Mouse (Mus musculus) embryonic stem cell, embryonic (primary cell): ENCODE data around the gene Hook2.

Experiments
- CTCF ChIA-PET, 4 experiments: fragments of 300-600 bp in 2 of 4; fragments of 350-600 bp in 2 of 4; sonication (Branson Sonifier 250); formaldehyde crosslinking; loops; one replicate each; lab custom pipeline; 2022; ENCODE audit warnings: inconsistent platforms in 2 of 4; lab: Charles Lee
- POLR2A ChIA-PET, 4 experiments: fragments of 300-600 bp in 2 of 4; fragments of 350-600 bp in 2 of 4; sonication (Branson Sonifier 250); formaldehyde crosslinking; loops; one replicate each; lab custom pipeline; 2022; ENCODE audit warnings: antibody characterized with exemption in 4 of 4, inconsistent platforms in 1 of 4; lab: Charles Lee

The Hook2 gene

GRCm38 (mm10) chr8:84978248-84978940 lies 12.0 kb upstream of the Hook2 start, which contains the start of gene Junb:
Gene Junb (minus strand): TSS chr8:84978718.
- ChIA-PET CTCF (interaction anchor here (0.6 to 10.4 kb wide), 16 partner anchors 9 to 1104 kb away, joined by 3 to 250 read pairs (median 6); partner anchors contain the start of genes Hook2 (in 2 of the 4) and Tnpo2 (in 1 of the 4)), POLR2A (interaction anchor here (0.5 to 30.0 kb wide), 67 partner anchors 6 to 1392 kb away, joined by 3 to 992 read pairs (median 9); partner anchors contain the start of genes Dhps (in 4 of the 4), Asna1 (in 3 of the 4), Calr (in 3 of the 4) and Gm49661 (in 3 of the 4))

DNA sequence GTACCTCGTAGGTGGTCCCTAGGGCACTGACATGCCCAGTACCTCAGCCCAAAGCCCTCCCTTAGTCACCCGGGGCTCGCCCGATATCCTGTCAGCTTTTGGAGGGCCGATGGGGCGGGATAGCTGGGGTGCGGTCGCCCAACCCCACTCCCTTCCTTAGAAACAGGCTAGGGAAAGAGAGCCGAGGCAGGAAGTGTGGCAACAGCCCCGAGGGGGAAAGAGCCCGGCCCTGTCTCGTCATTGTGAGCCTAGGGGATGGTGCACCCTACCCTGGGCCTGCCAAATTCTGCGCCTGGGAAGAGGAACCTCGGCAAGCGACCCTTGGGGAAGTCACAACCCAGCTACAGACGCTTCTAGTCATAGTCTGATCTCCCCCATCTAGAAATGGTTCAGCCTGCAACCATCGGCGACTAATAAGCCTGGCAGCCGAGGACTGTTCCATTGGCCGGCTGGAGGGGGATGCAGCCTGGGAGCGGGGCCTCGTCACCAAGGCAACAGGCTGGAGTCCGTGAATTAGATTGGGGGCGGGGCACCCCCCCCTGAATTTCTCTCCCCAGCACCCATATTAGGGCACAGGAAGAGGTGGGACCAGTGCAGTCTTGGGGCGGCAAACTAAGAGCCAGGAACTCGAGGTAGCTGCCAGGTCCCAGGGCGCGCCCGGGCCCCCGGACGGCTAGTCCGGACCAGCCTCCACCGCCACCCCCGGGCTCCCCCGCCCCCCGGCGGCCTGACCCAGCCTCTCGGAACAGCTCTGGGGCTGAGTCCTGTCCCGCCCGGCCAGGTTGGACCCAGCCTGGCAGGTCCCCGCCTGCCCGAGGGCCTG lies 10.6 kb upstream of the Hook2 start:
- POLR2A ChIA-PET, result interaction anchor here (0.6 to 30.0 kb wide), 47 partner anchors 6 to 568 kb away, joined by 3 to 992 read pairs (median 9); partner anchors contain the start of genes Asna1 (in 3 of the 4), Dhps (in 3 of the 4), Gm49661 (in 3 of the 4) and Hook2 (in 3 of the 4)
- CTCF ChIA-PET, result interaction anchor here in 3 of 4 experiments (0.7 to 10.4 kb wide), 10 partner anchors 8 to 96 kb away, joined by 3 to 250 read pairs (median 6); partner anchors contain the start of genes Hook2 (in 2 of the 3) and Tnpo2 (in 1 of the 3)

- POLR2A ChIA-PET, result interaction anchor here (0.6 to 30.0 kb wide), 42 partner anchors 5 to 1094 kb away, joined by 3 to 992 read pairs (median 7); partner anchors contain the start of genes Dhps (in 3 of the 4), Hook2 (in 3 of the 4), Asna1 (in 2 of the 4) and Gm49661 (in 2 of the 4)
- CTCF ChIA-PET, result interaction anchor here in 3 of 4 experiments (0.7 to 10.4 kb wide), 8 partner anchors 7 to 78 kb away, joined by 3 to 250 read pairs (median 6); partner anchors contain the start of genes Hook2 (in 2 of the 3), Dnase2a (in 1 of the 3) and Tnpo2 (in 1 of the 3)
These were observed 9.6 kb upstream of the Hook2 start for GRCm38 (mm10) chr8:84980622-84981358.

DNA sequence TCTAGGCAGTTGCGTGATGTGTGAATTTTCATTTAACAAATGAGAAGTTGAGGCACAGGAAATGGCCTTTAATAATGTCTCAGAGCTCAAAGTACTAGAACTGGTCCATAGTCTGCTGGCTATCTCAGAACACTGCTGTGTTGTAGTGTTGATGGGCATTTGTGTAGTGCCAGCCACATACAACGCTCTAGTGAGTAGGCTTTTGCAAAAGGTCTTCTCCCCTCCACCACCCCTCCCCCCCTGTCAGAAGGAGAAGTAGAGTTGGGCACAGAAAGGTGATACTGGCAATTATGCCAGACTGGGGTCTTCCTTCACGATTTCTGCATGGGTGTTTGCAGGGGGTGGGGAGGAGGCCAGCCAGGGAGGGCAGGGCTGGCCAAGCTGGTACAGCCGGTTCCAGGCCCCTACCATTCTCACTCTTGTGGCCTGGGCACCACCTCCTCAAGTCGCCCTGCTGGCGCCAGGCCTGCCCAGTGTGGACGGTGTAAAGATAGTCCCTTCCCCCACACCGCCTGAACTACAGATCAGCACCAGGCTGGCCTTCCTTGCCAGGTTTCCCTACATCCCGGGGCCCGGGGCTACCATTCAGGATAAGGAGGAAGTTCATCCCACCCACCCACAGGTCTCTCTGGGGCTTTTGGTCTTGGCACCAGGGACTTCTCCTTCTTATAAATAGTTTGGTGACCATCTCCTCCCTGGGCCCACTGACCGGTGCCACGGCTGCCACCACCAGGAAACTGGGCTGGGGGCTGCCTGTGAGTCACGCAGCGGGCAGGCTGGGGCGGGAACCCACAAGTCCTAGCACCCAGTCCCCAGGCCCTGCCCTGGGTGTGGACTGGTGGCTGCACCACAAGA lies 8.5 kb upstream of the Hook2 start:
- POLR2A ChIA-PET, result interaction anchor here in 3 of 4 experiments (0.5 to 30.0 kb wide), 20 partner anchors 4 to 1095 kb away, joined by 3 to 992 read pairs (median 18); partner anchors contain the start of genes Hook2 (in 3 of the 3), Asna1 (in 2 of the 3), Dhps (in 2 of the 3) and Gm49661 (in 2 of the 3)

GRCm38 (mm10) chr8:84982499-84983011 lies 7.8 kb upstream of the Hook2 start:
- ChIA-PET CTCF (no interaction called here), POLR2A (interaction anchor here in 3 of 4 experiments (0.5 to 30.0 kb wide), 11 partner anchors 3 to 290 kb away, joined by 3 to 992 read pairs (median 114); partner anchors contain the start of genes Gm49661 (in 2 of the 3), Junb (in 2 of the 3), Prdx2 (in 2 of the 3) and Rnaseh2a (in 2 of the 3))

More for the DNA sequence above, 8.5 kb upstream of the Hook2 start:
- CTCF ChIA-PET, result interaction anchor here in 2 of 4 experiments (10.2 to 10.4 kb wide), 2 partner anchors 6 to 7 kb away, joined by 176 to 250 read pairs; partner anchors contain the start of gene Hook2 (in 2 of the 2)

- ChIA-PET POLR2A (interaction anchor here in 3 of 4 experiments (0.6 to 30.0 kb wide), 24 partner anchors 1 to 778 kb away, joined by 3 to 992 read pairs (median 5); partner anchors contain the start of genes Junb (in 3 of the 3), Dhps (in 2 of the 3), Gm49661 (in 2 of the 3) and Prdx2 (in 2 of the 3)), CTCF (interaction anchor here (0.6 to 6.5 kb wide), 8 partner anchors 8 to 56 kb away, joined by 3 to 176 read pairs (median 4); partner anchors contain the start of gene Junb (in 1 of the 4))
These were observed 5.9 kb upstream of the Hook2 start for GRCm38 (mm10) chr8:84984294-84985048.

GRCm38 (mm10) chr8:84985049-84985683 lies 5.2 kb upstream of the Hook2 start:
- POLR2A ChIA-PET, result interaction anchor here (0.5 to 30.0 kb wide), 32 partner anchors 0 to 488 kb away, joined by 3 to 992 read pairs (median 5); partner anchors contain the start of genes Junb (in 3 of the 4), Asna1 (in 2 of the 4), Dhps (in 2 of the 4) and Gm49661 (in 2 of the 4)
- CTCF ChIA-PET, result interaction anchor here (0.7 to 6.5 kb wide), 12 partner anchors 8 to 57 kb away, joined by 3 to 176 read pairs (median 4); partner anchors contain the start of gene Junb (in 1 of the 4)

DNA sequence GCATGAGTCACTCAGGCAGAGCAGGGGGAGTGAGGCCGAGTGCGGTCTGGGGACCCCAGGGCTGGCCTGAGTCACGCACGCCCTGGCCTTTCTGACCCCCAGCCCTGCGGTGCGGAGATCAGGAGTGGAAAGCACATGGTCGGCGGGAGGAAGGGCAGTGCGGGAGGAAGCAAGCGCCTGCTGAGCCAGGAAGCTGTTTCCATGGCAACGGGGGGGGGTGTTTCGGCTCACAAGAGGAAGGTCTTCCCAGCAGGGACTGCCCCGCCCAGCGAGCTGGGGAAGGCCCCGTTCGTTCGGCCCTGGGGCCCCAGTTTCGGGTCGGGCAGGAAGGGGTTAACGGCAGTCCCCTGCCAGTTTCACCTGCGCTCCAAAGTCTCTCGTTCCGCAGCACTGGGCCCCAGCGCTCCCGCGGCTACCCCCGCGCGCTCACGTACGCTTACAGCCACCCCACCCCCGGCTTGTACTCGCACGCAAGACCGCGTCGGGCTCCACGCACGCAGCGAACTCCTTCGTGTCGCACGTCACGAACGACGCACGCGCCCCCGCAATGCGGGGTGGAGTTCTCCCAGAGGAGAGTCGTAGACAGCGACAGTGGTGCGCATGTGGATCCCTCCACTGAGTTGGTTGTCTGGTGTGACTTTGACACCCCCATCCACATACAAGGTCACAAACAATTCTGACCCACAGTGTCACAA lies 4.6 kb upstream of the Hook2 start:
- CTCF ChIA-PET, result interaction anchor here (0.6 to 6.5 kb wide), 10 partner anchors 9 to 211 kb away, joined by 3 to 176 read pairs (median 7); partner anchors contain the start of gene Junb (in 1 of the 4)

GRCm38 (mm10) chr8:84986379-84986945 lies 3.9 kb upstream of the Hook2 start:
- CTCF ChIA-PET, result interaction anchor here (0.6 to 6.5 kb wide), 10 partner anchors 10 to 212 kb away, joined by 3 to 250 read pairs (median 19); partner anchors contain the start of gene Junb (in 2 of the 4)

More for the DNA sequence above, 4.6 kb upstream of the Hook2 start:
- POLR2A ChIA-PET, result interaction anchor here (0.7 to 30.0 kb wide), 33 partner anchors 0 to 487 kb away, joined by 3 to 992 read pairs (median 5); partner anchors contain the start of genes Junb (in 3 of the 4), Tnpo2 (in 3 of the 4), Dhps (in 2 of the 4) and Gm49661 (in 2 of the 4)

DNA sequence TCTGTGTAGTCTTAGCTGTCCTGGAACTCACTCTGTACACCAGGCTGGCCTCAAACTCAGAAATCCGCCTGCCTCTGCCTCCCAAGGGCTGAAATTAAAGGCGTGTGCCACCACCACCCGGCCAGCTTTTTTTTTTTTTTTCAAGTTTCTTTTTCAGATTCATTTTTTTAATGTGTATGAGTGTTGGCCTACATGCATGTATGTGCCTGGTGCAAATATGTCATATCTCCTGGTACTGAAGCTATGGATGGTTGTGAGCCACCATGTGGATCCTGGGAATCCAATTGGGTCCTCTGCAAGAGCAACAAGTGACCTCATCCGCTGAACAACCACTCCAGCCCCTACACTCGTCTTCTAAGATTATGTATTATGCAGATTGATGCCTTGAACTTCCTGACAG lies 3.0 kb upstream of the Hook2 start:
- CTCF ChIA-PET, result interaction anchor here (0.6 to 6.5 kb wide), 12 partner anchors 9 to 485 kb away, joined by 3 to 250 read pairs (median 4); partner anchors contain the start of gene Junb (in 2 of the 4)
- POLR2A ChIA-PET, result interaction anchor here (0.6 to 27.3 kb wide), 30 partner anchors 10 to 485 kb away, joined by 3 to 992 read pairs (median 4); partner anchors contain the start of genes Dhps (in 3 of the 4), Junb (in 3 of the 4), Gm49661 (in 2 of the 4) and Prdx2 (in 2 of the 4)

More at GRCm38 (mm10) chr8:84986379-84986945, 3.9 kb upstream of the Hook2 start:
- POLR2A ChIA-PET, result interaction anchor here (0.7 to 30.0 kb wide), 31 partner anchors 1 to 486 kb away, joined by 3 to 992 read pairs (median 6); partner anchors contain the start of genes Junb (in 3 of the 4), Tnpo2 (in 3 of the 4), Dhps (in 2 of the 4) and Gm49661 (in 2 of the 4)

DNA sequence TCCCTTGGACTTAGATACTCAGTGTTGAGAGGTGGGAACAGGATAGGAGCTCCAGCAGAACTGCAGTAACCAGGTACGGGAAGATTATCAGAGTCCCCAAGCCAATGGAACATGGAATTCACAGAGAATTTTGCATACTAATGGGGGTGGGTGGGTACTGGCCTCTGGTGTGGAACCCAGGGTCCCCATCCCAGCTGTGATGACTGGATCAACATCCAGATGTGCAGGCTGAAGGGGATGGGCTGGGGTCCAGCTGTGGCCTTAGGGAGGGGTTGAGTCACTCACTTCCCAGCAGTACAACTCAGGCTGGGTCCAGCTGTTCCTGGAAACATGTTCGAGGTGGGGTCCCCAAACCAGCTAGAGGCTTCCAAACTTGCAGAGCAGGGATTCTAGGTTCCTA lies 2.5 kb upstream of the Hook2 start:
- CTCF ChIA-PET, result interaction anchor here (0.6 to 6.5 kb wide), 11 partner anchors 9 to 89 kb away, joined by 3 to 250 read pairs (median 4); partner anchors contain the start of genes Junb (in 2 of the 4) and Dnase2a (in 1 of the 4)
- POLR2A ChIA-PET, result interaction anchor here (0.6 to 27.3 kb wide), 31 partner anchors 9 to 485 kb away, joined by 3 to 992 read pairs (median 4); partner anchors contain the start of genes Dhps (in 3 of the 4), Junb (in 3 of the 4), Gm49661 (in 2 of the 4) and Prdx2 (in 2 of the 4)

DNA sequence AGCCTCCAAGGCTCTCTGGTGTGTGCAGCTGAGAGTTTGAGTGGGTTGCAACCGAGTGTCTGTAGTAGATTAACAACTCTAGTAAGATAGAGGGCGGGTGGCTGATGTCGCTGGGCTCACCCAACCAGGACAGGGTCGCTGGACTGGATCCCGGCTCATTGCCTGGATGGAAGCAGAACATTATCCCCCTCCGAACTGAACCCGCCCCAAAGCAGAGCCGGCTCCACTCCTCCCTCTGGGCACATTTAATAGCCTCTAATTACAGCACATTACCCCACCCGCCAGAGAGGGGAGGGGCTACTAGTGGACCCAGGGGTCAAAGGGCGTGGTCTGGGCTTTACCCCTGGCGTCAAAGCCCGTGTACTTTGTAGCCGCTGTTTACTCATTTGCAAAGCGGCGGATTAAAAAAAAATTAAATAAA lies 1.1 kb upstream of the Hook2 start:
- CTCF ChIA-PET, result interaction anchor here (0.5 to 6.5 kb wide), 38 partner anchors 9 to 280 kb away, joined by 3 to 250 read pairs (median 5); partner anchors contain the start of genes Junb (in 3 of the 4), Asna1 (in 1 of the 4), Dhps (in 1 of the 4) and Tnpo2 (in 1 of the 4)
- POLR2A ChIA-PET, result interaction anchor here (0.6 to 27.3 kb wide), 49 partner anchors 8 to 483 kb away, joined by 3 to 992 read pairs (median 5); partner anchors contain the start of genes Asna1 (in 3 of the 4), Junb (in 3 of the 4), Rnaseh2a (in 3 of the 4) and Tnpo2 (in 3 of the 4)
